In the genomic region with DNA sequence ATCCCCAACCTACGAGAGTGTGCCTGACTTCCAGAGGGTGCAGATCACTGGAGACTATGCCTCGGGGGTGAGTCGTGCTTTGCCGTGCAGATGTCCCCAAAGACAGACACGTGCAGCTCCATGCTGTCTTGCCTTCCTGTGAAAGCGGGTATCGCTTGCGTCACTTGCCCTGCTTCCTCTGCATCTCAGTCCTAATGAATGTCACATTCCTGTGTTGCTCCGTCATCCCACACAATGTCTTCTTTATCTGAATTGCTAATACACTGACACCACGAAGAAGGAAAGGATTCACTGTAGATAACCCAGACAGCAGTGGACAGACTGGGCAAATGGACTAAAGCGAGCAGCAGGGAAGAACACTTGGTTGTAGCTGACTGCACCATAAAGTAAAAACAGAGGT, we compare ENCODE assay signal across 32 mouse cellular contexts. TPM values are rescaled to one million over a fixed set of nuclear protein-coding genes. Genes with fewer than 3 reads are reported as not detected.
DNase-seq lines count a peak whose midpoint lies in the region; ATAC-seq and TF ChIP-seq lines count a peak whose summit lies in the region.
"Had no signal": no experiment of that assay in that cellular context is flagged by ENCODE, and none has a peak within 500 bp of the region (broad histone marks: within the 10 kb centered on the region; RNA-seq: fewer than 3 reads in every experiment).

No protein-coding gene starts in this region.

- intact Hi-C loops in gastrocnemius, adult 2 months (cut with DNase I) = no loop called here

- no peak for DNase-seq in gastrocnemius, adult 2 months
- DNase-seq in gastrocnemius, postnatal 4 days (ENCODE audit: low spot score in 2 of 2) = no peak
- DNase-seq in ES-CJ7 (ENCODE audit: low read depth, low spot score) = peak; percentile 37
- DNase-seq in mesoderm, embryonic 11.5 days (ENCODE audit: low read depth, low spot score) = peak; percentile 23
- no peak for DNase-seq in kidney, postnatal 25 days
- DNase-seq in ovary, postnatal 36 days (ENCODE audit: low spot score) = no peak
- DNase-seq: adrenal gland, postnatal 10 days; B cell, adult 2 months; cerebellum, adult 11 months; cerebellum, adult 9-11 months; gastrocnemius, postnatal 14 days; heart, adult 11 months; heart, postnatal 14 days; kidney, adult 8-10 months; layer of hippocampus, postnatal 36 days; left cerebral cortex, postnatal 4 days; liver, embryonic 13.5 days; lung, adult 2 months; lung, postnatal 14 days; right cerebral cortex, adult 18-20 months; spleen, adult 18-20 months; thymus, postnatal 14 days had no signal

- H3K4me1 ChIP-seq in megakaryocyte, embryonic 14.5 days = peaks cover 46% of the 10 kb centered on the region
- H3K4me1 ChIP-seq: hindbrain, embryonic 12.5 days; liver, embryonic 13.5 days; midbrain, embryonic 13.5 days had no signal

- no peak for TF ChIP-seq CTCF in gastrocnemius, adult 2 months (IDR thresholded peaks at IDR 0.05)

- H3K27ac ChIP-seq in gastrocnemius, adult 2 months = peak overlapping the region; percentile 94
- H3K27ac ChIP-seq: hindbrain, embryonic 12.5 days; kidney, postnatal 0 days; liver, embryonic 13.5 days; midbrain, embryonic 13.5 days had no signal

- H3K36me3 ChIP-seq in megakaryocyte, embryonic 14.5 days (replicated peaks; ENCODE audit: low read length) = no peaks in the 10 kb centered on the region
- H3K36me3 ChIP-seq: heart, embryonic 12.5 days; hindbrain, embryonic 12.5 days; liver, embryonic 13.5 days; midbrain, embryonic 13.5 days had no signal

- ATAC-seq in megakaryocyte, adult 5-6 weeks (ENCODE audit: poor library complexity, severe bottlenecking) = no peak
- ATAC-seq: intestine, embryonic 16.5 days; midbrain, embryonic 13.5 days had no signal

- 0 out of 2 replicates have a peak, but pooled peaks cover 2% of the 10 kb centered on the region for H3K9me3 ChIP-seq in megakaryocyte, embryonic 14.5 days
- H3K9me3 ChIP-seq: heart, embryonic 12.5 days; hindbrain, embryonic 12.5 days; liver, embryonic 13.5 days; midbrain, embryonic 13.5 days had no signal

- H3K4me3 ChIP-seq in gastrocnemius, adult 2 months = no peak overlapping the region
- peak overlapping the region; percentile 20 for H3K4me3 ChIP-seq in megakaryocyte, embryonic 14.5 days (replicated peaks)
- H3K4me3 ChIP-seq: erythroblast, embryonic 14.5 days; heart, embryonic 12.5 days; hindbrain, embryonic 12.5 days; liver, embryonic 13.5 days; midbrain, embryonic 13.5 days had no signal

- peaks cover 1% of the 10 kb centered on the region for H3K27me3 ChIP-seq in megakaryocyte, embryonic 14.5 days (replicated peaks)
- H3K27me3 ChIP-seq: CH12.LX; heart, embryonic 12.5 days; hindbrain, embryonic 12.5 days; liver, embryonic 13.5 days; midbrain, embryonic 13.5 days had no signal

RNA-seq across cellular contexts. Expression of gene Ampd1, which starts 7.2 kb away (rescaled TPM):
- 1,000 to 10,000 TPM; 1,020 to 1,179 TPM for total RNA-seq in gastrocnemius, adult 2 months (2021)
- total RNA-seq in gastrocnemius, postnatal 4 days (2021) = 100 to 1,000 TPM; 366 to 390 TPM
- not detected in 2 replicates for polyA plus RNA-seq in megakaryocyte, embryonic 14.5 days (2012; ENCODE audit: insufficient read depth, low replicate concordance)
- total RNA-seq in megakaryocyte, adult 5-6 weeks (2015) = not detected in 2 replicates
- 0.44 TPM in 1 of 2 replicates, not detected in the other for total RNA-seq in megakaryocyte, adult 5-6 weeks (2017)
- total RNA-seq: CH12.LX; heart, postnatal 14 days; layer of hippocampus, postnatal 36 days; left cerebral cortex, postnatal 4 days; megakaryocyte progenitor cell, adult 5-6 weeks had no signal
- polyA plus RNA-seq: erythroblast, embryonic 14.5 days; heart, embryonic 12.5 days; hindbrain, embryonic 12.5 days; intestine, embryonic 16.5 days; kidney, postnatal 0 days; midbrain, embryonic 13.5 days had no signal

RNA-seq across cellular contexts. Expression of gene Dennd2c, which starts 21.4 kb away (rescaled TPM):
- 1 to 10 TPM; 2.3 to 2.5 TPM for total RNA-seq in gastrocnemius, adult 2 months (2021)
- total RNA-seq in gastrocnemius, postnatal 4 days (2021) = 10 to 100 TPM; 14.6 to 16.0 TPM
- 0.89 and 1.9 TPM in 2 replicates for polyA plus RNA-seq in megakaryocyte, embryonic 14.5 days (2012; ENCODE audit: insufficient read depth, low replicate concordance)
- total RNA-seq in megakaryocyte, adult 5-6 weeks (2015) = 3.4 and 5.0 TPM in 2 replicates
- total RNA-seq in megakaryocyte, adult 5-6 weeks (2017) = 5.3 and 6.9 TPM in 2 replicates

RNA-seq across cellular contexts. Expression of gene Nras, which starts 23.0 kb away (rescaled TPM):
- total RNA-seq in gastrocnemius, adult 2 months (2021) = 10 to 100 TPM; 50.1 to 53.5 TPM
- 100 to 1,000 TPM; 190 to 191 TPM for total RNA-seq in gastrocnemius, postnatal 4 days (2021)
- 1.3 and 2.9 TPM in 2 replicates for polyA plus RNA-seq in megakaryocyte, embryonic 14.5 days (2012; ENCODE audit: insufficient read depth, low replicate concordance)
- 75.9 and 83.9 TPM in 2 replicates for total RNA-seq in megakaryocyte, adult 5-6 weeks (2015)
- total RNA-seq in megakaryocyte, adult 5-6 weeks (2017) = 58.3 and 59.8 TPM in 2 replicates

Comparison
In these comparisons a context has a peak if more than half of its experiments do, and no peak if none do; other contexts are left out.
1. DNase-seq: peak in ES-CJ7 (single experiment) and mesoderm, embryonic 11.5 days (single experiment); none in gastrocnemius, adult 2 months (single experiment), gastrocnemius, postnatal 4 days (0 of 2), kidney, postnatal 25 days (0 of 2) and ovary, postnatal 36 days (single experiment).
2. RNA of gene Ampd1, which starts 7.2 kb away (total RNA-seq): 1,020 to 1,179 TPM in gastrocnemius, adult 2 months and 366 to 390 TPM in gastrocnemius, postnatal 4 days; 0.44 TPM in megakaryocyte, adult 5-6 weeks; every median in the first group is over 100 times any median in the second.